Mouse (Mus musculus) C2C12 (cell line): ENCODE data around the gene Pla2g4f. TPM values are rescaled to one million over a fixed set of nuclear protein-coding genes. Genes with fewer than 3 reads are reported as not detected.

Experiments used
- H3K27me3 ChIP-seq: one replicate; pipeline ENCODE4 v1.6.1; 2011; ENCODE audit not compliant: control insufficient read depth, insufficient read depth, insufficient read length
- H3K36me3 ChIP-seq: one replicate; pipeline ENCODE4 v1.6.1; 2011; ENCODE audit not compliant: control insufficient read depth, insufficient read depth
- H3K4me3 ChIP-seq: one replicate; pipeline ENCODE4 v1.5.1; 2011; ENCODE audit warnings: mild to moderate bottlenecking, control low read depth; ENCODE audit not compliant: poor library complexity, insufficient read depth, severe bottlenecking
- H3K79me2 ChIP-seq: one replicate; pipeline ENCODE4 v1.6.1; 2011; ENCODE audit not compliant: control insufficient read depth, insufficient read depth
- H3K79me3 ChIP-seq: one replicate; pipeline ENCODE4 v1.6.1; 2011; ENCODE audit warnings: low read depth, control low read depth
- H3ac ChIP-seq: one replicate; pipeline ENCODE3; 2011; ENCODE audit warnings: low read depth; ENCODE audit not compliant: control insufficient read depth, insufficient read length
- CEBPB ChIP-seq: IDR thresholded peaks from one replicate; pipeline ENCODE4 v1.6.1; 2011; ENCODE audit warnings: low read depth, mild to moderate bottlenecking, control low read depth, moderate library complexity
- CTCF ChIP-seq: IDR thresholded peaks from one replicate; pipeline ENCODE4 v1.5.1; 2011; ENCODE audit not compliant: control insufficient read depth, insufficient read depth, insufficient read length
- FOSL1 ChIP-seq: IDR thresholded peaks from one replicate; pipeline ENCODE4 v1.8.0; 2011; ENCODE audit warnings: mild to moderate bottlenecking, low read length; ENCODE audit not compliant: poor library complexity, insufficient read depth, severe bottlenecking
- MAX ChIP-seq: IDR thresholded peaks from one replicate; pipeline ENCODE4 v1.6.1; 2011; ENCODE audit warnings: mild to moderate bottlenecking, control low read depth
- MYOD1 ChIP-seq: IDR thresholded peaks from one replicate; pipeline ENCODE4 v1.6.1; 2011; ENCODE audit warnings: low read depth; ENCODE audit not compliant: control insufficient read depth, insufficient read length
- MYOG ChIP-seq: IDR thresholded peaks from one replicate; pipeline ENCODE4 v1.6.1; 2011; ENCODE audit not compliant: control insufficient read depth, insufficient read length; ENCODE audit errors: extremely low read depth
- USF1 ChIP-seq: IDR thresholded peaks from one replicate; pipeline ENCODE4 v1.6.1; 2011; ENCODE audit warnings: low read depth, mild to moderate bottlenecking, control low read depth, moderate library complexity
- polyA plus RNA-seq: library from polyadenylated mRNA; unstranded; fragments of >200 nt; fragmentation: generic; extraction: Trizol; gene quantifications from one replicate; pipeline ENCODE4 v1.2.1, GENCODE M21; 2012; ENCODE audit warnings: missing spikeins

The Pla2g4f gene
- polyA plus RNA-seq, 1 experiment = not detected

DNA sequence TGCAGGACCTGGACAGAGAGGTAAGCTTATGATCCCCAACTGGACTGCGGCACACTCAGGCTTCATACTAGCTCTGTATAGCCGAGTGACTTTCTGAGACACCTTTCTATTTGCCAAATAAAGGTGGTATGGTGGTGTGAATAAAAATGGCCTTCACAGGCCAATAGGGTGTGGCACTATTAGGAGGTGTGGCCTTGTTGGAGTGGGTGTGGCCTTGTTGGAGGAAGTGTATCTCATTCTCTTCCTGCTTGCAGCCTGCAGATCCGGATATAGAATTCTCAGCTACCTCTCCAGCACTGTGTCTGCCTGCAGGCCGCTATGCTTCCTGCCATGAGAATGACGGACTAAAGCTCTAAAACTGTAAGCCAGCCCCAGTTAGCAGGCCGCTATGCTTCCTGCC lies 12.9 kb downstream of the Pla2g4f start:
- Histone ChIP-seq H3K4me3 (no peak overlapping the region), H3K79me2 (no peaks in the 10 kb centered on the region), H3K27me3 (peaks cover 13% of the 10 kb centered on the region), H3K79me3 (no peaks in the 10 kb centered on the region), H3K36me3 (no peaks in the 10 kb centered on the region), H3ac (no peak overlapping the region)
- no peak for TF ChIP-seq CTCF
- no peak for TF ChIP-seq MAX
- no peak for TF ChIP-seq USF1
- no peak for TF ChIP-seq MYOG
- no peak for TF ChIP-seq MYOD1
- TF ChIP-seq CEBPB = no peak
- TF ChIP-seq FOSL1 = no peak

DNA sequence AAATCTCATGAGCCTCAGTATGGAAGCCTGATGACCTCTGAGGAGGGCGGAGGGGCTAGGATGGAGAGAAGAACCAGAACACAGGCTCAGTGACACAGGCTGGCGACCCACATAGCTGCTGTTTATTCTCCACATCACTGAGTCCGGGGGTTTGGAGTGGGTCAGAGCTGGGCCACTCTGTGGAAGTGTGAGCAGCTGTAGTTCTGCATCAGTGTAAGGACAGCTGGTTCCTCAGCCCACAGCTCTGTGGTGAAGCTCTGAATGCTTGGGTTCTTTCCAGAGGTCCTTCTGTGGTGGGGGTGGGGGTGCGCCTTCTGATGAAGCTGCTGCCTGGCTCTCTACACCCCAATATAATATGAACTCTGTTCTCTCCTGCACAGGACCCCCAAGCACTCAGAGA lies 14.1 kb downstream of the Pla2g4f start:
- no peaks in the 10 kb centered on the region for H3K79me3 ChIP-seq
- no peaks in the 10 kb centered on the region for H3K79me2 ChIP-seq
- H3K4me3 ChIP-seq = no peak overlapping the region
- TF ChIP-seq MAX (no peak), USF1 (no peak), MYOG (no peak), CEBPB (no peak), MYOD1 (no peak), FOSL1 (no peak), CTCF (no peak)
- H3K27me3 ChIP-seq = peaks cover 10% of the 10 kb centered on the region
- H3K36me3 ChIP-seq = no peaks in the 10 kb centered on the region
- H3ac ChIP-seq = no peak overlapping the region

DNA sequence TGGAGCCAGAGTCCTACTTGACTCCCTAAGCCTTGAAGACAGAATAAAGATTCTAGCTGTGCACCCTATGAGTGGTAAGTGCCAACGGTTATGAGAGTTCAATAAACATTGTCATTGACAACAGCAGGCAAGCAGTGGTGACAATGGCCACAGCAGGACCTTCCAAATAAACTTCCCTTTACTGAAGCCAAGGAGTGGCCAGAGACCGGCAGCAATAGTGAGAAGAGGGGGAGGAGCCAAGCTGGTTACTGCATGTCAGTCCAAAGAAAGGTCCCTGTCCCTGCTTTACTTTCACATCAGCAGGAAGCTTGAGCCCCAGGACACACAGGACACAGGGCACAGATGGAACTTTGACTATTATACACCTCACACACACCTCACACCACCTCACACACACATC lies 17.8 kb downstream of the Pla2g4f start:
- H3K79me2 ChIP-seq = no peaks in the 10 kb centered on the region
- no peaks in the 10 kb centered on the region for H3K36me3 ChIP-seq

DNA sequence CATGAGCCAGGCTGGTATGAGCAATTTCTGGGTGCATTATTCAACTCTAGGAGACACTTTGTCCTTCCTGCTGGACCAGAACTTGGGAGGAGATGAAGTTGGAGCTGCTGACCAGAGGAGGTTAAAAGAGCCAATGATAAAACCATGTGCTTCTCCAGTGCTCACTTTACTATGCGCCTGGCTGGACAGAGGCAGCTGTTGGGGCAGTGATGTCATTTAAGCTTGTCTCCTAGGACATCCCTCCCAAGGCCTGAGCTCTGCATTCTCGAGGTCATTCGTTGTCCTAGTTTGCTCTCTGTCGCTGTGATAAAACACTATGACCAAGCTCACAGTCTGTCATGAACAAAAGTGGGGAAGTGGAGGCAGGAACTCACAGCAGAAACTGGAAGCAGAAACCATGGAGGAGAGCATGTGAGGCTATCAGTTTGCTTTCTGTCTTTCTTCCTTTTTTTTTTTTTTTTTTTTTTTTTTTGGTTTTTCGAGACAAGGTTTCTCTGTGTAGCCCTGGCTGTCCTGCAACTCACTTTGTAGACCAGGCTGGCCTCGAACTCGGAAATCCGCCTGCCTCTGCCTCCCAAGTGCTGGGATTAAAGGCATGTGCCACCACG lies 22.4 kb downstream of the Pla2g4f start:
- TF ChIP-seq MYOD1 (no peak), USF1 (no peak), CEBPB (no peak), MAX (no peak), CTCF (no peak), MYOG (no peak), FOSL1 (no peak)
- no peaks in the 10 kb centered on the region for H3K36me3 ChIP-seq
- H3K4me3 ChIP-seq = no peak overlapping the region
- no peaks in the 10 kb centered on the region for H3K79me3 ChIP-seq
- peaks cover 49% of the 10 kb centered on the region for H3K27me3 ChIP-seq
- no peaks in the 10 kb centered on the region for H3K79me2 ChIP-seq
- no peak overlapping the region for H3ac ChIP-seq

More for the DNA sequence above, 17.8 kb downstream of the Pla2g4f start:
- Histone ChIP-seq H3K79me3 (no peaks in the 10 kb centered on the region), H3K4me3 (no peak overlapping the region), H3K27me3 (peaks cover 13% of the 10 kb centered on the region), H3ac (no peak overlapping the region)
- TF ChIP-seq MYOG (no peak), USF1 (no peak), CEBPB (no peak), FOSL1 (no peak), MAX (no peak), MYOD1 (no peak)

DNA sequence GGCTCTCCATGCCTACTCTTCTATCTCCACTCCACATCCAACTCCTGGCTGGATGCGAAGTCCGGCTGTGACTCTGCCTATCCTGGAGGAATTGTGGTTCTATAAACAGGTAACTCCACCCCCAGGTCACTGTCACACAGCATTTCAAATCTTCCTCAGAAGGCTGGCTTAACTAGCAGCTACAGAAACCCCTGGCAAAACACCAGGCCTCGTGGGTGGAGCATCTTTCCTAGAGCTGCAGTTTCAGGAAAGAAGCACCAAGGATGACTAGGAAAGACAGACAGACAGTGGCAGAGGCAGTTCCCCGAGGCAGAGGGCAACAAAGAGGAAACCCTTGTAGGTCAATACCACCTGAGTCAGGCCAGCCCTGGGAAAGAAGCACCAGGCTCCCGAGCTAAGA lies 25.0 kb downstream of the Pla2g4f start, which contains the start of gene Pla2g4d:
TSS of gene Pla2g4d (minus strand) at position 203 of the 400 bp plus-strand sequence.
- H3K4me3 ChIP-seq = no peak within 1 kb of the TSS
- TF ChIP-seq MYOG = no peak
- TF ChIP-seq FOSL1 = no peak
- no peak for TF ChIP-seq MAX
- TF ChIP-seq CEBPB = no peak
- no peak for TF ChIP-seq USF1
- no peak for TF ChIP-seq MYOD1
- no peak for TF ChIP-seq CTCF
- H3K79me2 ChIP-seq = no peaks in the 10 kb centered on the region

DNA sequence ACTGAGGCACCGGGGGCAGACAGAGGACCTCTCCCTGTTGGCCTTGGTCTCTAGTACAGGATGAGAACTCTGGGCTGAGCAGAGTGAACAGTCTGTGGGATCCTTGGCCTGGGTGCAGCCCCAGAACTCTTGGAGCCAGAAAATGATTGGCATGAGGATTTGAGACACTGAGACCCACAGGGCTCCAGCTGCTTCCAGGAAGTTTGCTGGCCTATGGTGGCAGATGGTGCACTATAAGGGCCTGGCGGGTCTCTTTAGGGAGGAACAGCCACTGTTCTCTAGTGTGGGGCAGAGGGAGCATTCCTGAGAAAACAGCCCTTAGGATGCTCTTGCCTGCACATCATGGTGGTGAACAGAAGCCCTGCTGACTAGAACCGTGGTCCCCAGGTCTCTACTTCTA lies 25.6 kb downstream of the Pla2g4f start:
- H3K79me3 ChIP-seq = no peaks in the 10 kb centered on the region
- H3ac ChIP-seq = no peak overlapping the region
- TF ChIP-seq MAX (no peak), MYOG (no peak), CEBPB (no peak), FOSL1 (no peak)
- H3K79me2 ChIP-seq = no peaks in the 10 kb centered on the region
- no peak overlapping the region for H3K4me3 ChIP-seq
- H3K27me3 ChIP-seq = peaks cover 56% of the 10 kb centered on the region
- no peaks in the 10 kb centered on the region for H3K36me3 ChIP-seq

More for the DNA sequence above, 25.0 kb downstream of the Pla2g4f start, which contains the start of gene Pla2g4d:
- Histone ChIP-seq H3ac (no peak within 1 kb of the TSS), H3K27me3 (peaks cover 53% of the 10 kb centered on the region), H3K79me3 (no peaks in the 10 kb centered on the region), H3K36me3 (no peaks in the 10 kb centered on the region)
